Mouse (Mus musculus) inflammation-experienced regulatory T-cells, adult 6 months (primary cell): ENCODE results near the gene Gm20219. TPM values are rescaled to one million over a fixed set of nuclear protein-coding genes. Genes with fewer than 3 reads are reported as not detected.
A peak's percentile ranks its signal among the peaks of the same experiment; 100 is the strongest.

Experiments
- ATAC-seq: one replicate; pipeline ENCODE4 v1.8.0; 2017
- polyA plus RNA-seq, 3 experiments: library from polyadenylated mRNA; unstranded; fragments of 100-300 nt; shearing (Covaris generic); gene quantifications; one replicate each; pipeline ENCODE4 v1.2.1; 2017

Gm20219 gene
- polyA plus RNA-seq = 1 to 10 TPM in 2 of 3 experiments, under 1 TPM in 1; 0.67 to 4.4 (median 3.5) TPM

DNA sequence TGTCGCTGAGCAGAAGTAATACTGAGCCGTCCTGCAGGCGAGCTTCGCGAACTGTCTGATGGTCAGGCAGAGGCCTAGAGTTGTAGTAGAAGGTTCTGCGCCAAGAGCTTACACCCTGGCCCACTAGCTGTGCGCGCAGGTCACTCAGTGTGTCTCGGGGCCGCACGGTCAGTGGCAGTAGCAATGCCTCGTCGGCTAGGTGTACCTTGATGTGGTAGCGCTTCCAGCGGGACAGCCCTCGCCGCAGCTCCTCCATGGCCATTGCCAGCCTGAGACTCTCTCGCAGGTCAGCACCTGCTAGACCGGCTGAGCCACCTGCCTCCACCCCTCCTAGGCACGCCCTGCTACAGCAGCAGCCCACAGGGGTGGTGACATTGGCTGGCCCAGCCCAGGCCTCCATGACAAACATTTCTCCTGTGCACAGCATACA is at the start of gene Gm20219:
TSS of gene Gm20219 (minus strand) at position 266 of the 430 bp plus-strand sequence.
- no peak for ATAC-seq

DNA sequence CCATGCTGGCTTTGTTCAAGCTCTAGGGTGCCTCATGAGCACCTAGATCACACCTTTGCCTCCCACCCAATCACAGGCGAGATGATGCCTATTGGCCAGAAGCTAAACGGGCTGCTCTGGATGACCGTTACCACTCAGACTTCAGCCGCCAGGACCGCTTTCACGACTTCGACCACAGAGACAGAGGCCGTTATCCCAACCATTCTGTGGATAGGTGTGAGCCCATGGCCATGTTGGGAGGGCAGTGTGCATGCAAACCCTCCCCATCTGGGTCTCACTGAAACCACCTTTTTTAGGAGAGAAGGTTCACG is 49.8 kb upstream of the Gm20219 start:
- no peak for ATAC-seq

DNA sequence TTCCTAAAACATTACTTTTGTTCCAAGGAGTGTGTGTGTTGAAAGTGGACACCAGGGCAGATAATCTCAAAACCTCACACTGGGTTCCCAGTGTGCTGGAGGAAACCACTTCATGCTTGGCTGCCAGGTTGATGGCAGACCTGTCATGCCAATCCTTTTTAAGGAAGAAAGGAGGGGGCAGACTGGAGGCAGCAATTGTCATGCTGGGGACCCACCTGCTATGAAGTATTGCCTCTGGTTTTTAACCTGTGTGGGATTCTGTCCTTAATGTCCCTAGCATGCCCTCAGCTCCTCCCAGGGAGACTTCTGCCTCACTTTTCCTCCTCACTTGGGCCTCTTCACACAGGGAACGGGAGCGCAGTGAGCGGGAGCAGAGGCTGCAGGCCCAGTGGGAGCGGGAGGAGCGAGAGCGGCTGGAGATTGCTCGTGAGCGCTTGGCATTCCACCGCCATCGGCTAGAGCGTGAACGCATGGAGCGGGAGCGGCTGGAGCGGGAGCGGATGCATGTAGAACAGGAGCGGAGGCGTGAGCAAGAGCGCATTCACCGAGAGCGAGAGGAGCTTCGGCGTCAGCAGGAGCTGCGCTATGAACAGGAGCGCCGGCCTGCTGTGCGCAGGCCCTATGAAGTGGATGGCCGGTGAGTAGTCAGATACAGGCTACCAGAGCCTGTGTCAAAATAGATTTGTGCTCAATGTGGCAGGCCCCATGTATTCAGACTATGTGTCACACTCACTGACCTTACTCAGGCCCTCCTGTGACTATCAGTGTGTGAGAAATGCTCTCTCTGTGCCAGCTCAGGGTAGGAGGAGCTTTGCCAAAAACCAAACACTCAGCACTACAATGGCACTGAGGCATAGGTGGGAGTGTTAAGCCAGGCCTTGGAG is 49.2 kb upstream of the Gm20219 start:
- ATAC-seq = no peak

DNA sequence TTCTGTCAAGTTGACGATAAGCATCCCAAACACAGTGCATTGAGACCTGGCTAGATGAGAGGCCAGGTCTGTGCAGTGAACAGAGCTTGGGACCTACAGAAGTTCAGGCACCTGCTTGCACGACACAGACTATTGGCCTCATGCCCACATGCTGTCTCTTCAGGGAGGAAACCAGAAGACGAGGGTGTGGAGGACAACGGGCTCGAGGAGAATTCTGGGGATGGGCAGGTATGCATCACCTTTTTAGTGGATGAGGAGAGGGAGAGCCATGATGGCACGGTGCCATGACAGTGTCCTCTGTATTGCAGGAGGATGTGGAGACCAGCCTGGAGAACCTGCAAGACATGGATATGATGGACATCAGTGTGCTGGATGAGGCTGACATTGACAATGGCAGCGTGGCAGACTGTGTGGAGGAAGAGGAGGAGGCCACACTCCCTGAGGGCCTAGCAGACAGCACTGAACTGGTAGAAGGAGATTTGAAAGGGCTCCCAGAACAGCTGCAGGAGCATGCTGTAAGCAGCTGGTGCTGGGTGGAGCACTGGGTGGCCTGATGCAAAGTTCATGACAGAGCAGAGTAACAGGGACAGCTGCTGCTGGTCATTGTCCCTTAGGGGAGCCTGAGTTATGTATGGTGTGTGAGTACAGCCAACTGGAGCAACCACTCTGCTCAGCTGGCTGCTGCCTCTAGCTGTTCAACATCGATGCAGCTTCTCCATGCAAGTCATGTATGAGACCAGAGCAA is 39.5 kb upstream of the Gm20219 start:
- ATAC-seq = no peak

DNA sequence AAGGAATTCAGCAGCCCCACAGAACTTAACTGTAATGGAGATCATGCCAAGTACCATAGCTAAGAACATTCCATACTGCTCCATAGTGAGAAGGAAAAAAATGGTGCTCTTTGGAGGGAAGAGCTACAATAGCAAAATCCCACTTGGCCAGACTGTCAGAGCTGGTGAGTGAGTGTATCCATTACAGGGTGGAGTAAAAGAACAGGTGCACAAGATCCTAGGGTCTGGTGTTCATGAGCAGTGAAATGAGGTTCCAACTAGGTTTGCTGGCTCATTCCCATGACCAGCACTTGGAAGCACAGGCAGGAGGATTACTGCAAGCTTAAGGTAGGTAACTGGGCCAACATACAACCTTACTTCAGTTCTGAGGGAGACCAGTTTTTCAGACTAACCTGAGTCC is 38.4 kb upstream of the Gm20219 start:
- ATAC-seq = no peak

DNA sequence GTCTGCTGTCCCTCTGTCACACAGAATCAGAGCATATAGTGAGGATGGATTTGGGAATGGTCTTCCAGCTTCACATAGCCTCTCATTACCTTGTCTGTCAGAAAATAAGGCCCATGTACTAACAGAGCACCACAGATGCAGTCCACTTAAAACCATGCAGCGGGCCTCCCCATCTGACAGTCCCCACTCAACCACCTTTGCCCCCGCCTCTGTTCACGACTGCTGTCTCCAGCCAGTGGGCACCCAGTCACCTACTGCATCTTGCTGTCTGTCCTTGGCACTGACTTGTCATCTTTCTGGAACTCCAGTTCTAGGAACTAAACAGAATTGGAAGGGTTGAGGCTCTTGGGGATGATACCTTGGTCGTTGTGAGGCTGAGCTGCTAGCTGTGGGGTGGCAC is 34.7 kb upstream of the Gm20219 start:
- no peak for ATAC-seq

DNA sequence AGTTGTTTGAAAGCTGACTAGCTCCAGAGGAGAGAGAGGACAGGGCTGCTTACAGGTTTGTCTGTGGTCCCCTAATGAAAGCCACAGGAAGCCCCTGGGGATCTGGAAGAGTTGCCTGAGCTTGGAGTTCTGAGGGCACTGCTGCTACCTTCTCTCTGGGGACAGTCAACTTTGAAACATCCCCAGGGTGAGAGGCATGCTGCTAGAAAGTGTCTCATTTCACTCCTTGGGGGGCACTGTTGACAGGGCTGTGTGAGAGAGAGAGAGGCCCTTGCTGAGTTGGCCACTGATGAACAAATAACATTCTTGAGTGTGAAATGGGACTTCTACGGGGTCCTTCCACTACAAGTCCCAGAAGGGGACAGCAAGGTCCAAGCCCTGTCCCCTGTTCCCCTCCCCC is 33.6 kb upstream of the Gm20219 start:
- no peak for ATAC-seq

DNA sequence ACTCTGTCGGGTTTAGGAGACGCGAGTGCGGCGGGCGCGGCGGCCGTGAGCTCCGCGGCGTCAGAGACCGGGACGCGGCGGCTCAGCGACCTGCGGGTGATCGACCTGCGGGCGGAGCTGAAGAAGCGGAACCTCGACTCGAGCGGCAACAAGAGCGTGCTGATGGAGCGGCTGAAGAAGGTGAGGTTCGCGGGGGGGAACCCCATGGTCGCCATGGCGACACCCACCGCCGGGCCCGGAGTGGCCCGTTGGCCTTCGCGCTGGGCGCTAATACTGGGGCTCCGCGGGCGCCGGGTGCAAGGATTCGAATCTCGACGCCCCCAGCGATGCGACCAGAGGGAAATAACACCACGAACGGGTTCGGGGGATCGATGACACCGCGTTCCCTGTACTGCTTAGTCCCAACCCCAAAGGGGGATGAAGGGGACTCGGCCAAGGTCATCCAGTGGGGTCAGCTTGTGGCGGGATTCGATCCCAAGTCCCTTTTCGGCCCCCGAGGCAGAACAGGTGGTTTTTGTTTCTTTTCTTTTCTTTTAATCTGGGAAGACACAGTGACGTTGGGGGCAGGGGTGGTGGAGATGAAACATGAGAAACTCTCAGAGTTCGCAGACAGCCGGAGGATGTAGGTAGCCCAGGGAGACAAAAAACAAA is 31.1 kb upstream of the Gm20219 start:
- ATAC-seq = peak; percentile 22

DNA sequence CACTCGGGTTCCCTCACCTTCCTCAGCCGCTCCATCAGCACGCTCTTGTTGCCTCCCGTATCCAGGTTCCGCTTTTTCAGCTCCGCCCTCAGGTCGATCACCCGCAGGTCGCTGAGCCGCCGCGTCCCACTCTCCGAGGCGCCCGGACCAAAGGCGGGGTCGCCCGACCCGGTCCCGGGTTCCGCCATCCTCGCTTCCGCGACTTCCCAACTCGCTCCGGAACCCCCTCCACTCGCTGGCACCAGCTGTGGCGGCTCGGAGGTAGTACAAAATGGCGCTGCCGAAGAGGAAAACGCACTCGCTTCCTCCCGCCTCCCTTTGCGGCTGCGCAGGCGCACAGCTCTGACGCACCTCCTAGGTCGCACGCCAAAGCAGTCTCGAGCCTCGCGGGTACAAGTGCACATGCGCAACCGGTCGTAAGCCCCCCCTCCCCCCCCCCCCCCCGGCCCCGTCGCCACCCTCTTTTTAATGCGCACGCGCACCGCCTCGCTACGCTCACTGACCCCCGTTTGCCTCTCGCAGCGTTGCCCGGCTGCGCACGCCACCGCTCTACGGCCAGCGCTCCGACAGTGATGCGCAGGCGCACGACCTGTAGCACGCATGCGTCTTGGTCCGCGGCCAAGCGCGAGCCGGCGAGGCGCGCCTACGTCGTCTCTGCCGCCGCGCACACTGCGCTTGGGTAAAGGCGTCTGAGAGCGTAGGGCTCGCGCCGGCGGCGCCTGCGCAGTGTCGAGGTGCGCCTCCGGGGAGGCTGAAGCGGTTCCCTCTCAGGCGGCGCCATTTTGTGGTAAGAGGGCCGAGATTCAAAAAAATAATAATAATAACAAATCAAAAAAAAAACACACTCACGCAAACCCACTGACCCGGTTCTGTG is 30.3 kb upstream of the Gm20219 start, which contains the start of the genes Safb2 and Safb:
TSS of gene Safb2 (minus strand) at position 329 of the 874 bp plus-strand sequence.
TSS of gene Safb (plus strand) at position 569 of the 874 bp plus-strand sequence.
- peak; percentile 79 for ATAC-seq

DNA sequence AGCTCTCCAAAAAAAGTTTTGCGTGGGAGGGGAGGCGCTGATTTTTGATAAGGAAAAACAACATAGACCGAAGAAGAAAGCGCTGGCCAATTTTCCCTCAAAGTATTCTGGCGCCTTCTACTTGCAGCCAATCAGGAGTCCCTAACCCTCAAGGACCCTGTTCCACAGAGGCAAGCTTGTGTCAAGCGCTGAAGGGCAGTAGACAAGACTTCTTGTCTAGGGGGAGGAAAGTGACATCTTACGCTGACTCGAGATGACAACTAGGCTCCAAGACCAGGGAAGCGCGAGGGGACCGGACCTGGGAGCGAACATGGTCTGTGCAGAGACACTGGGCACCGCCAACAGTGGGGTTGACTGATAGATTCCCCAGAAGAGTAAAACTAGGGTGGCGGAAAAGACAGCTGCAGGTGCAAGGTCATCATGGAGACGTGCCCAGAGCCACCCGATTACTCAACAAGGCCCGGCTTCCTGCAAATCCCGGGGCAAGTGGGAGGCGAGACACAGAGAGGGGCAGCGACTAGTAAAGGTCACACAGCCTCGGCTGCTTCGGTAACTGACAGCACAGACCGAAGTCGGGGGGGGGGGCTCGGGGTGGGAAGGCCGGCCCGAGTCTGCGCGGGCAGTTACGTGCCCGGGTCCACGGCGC is 29.5 kb upstream of the Gm20219 start:
- ATAC-seq = no peak

DNA sequence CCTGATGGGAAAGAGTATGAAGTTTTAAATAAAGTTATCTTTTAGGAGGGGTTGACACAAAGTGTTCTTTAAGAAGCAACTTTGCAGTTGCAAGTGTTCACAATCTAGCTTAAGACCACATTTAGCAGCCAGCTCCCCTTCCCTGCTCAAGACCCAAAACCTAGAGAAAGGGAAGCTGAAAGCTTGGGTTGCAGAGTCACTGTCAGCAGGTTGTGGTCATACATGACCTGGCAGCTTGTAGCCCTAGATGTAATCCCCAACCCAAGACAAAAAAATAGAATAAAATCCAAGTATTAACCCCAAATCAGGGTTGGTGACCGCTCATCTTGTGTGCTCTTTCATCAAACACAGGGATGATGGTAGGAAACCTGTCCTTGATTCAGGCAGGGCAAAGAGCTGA is 28.9 kb upstream of the Gm20219 start:
- no peak for ATAC-seq

DNA sequence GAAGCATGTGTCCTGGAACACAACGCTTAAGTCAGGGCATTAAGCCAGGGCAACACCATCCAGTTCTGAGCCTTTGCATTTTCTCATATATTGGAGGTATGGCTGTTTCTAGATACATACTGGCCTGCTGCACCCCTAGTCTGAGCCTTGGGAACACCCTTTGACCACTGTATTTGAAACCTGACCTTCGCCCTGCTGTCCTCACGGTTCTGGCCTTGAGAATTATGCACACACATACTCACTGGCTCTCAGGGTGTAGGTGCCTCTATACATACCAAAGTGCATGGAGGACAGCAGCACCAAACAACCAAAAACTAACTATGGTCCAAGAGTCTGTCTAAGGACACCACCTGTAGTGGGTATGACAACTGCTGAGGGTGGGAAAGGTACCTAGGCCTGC is 18.8 kb upstream of the Gm20219 start:
- no peak for ATAC-seq

DNA sequence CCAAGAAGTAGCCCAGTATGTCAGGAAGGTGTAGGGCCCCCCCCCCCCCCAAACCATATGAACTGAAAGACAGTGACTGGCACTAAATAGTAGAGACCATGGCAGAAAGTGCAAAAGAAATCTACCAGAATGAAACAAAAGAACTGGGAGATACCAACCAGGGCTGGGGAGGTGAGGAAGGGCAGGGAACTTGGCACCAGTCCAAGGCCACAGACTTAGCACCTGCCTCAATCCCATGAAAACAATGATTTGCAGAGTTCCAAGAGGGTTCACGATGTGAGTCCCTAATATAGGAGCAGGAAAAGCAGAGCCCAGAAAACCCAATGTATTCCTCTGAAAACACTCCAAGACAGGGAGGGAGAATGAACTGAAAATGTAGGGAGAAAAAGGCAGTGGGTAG is 18.0 kb upstream of the Gm20219 start:
- no peak for ATAC-seq

DNA sequence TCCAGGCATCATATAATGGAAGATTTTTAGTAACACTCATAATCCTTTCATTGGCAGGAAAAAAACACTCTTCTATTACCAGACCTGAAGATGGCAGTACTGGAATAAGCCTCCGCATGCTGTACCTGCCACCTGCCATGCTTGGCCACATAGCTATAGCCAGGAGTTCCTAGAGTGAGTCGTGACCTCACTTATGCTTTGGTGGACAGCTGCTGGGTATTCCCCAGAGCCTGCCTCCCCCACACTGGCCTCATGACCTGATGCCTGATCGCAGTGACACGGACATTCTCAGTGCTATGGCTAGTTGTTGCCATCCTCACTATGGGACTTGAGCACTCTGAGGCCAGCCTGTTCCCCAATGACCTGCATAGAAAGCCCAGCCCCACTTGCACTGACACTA is 16.1 kb upstream of the Gm20219 start:
- no peak for ATAC-seq

DNA sequence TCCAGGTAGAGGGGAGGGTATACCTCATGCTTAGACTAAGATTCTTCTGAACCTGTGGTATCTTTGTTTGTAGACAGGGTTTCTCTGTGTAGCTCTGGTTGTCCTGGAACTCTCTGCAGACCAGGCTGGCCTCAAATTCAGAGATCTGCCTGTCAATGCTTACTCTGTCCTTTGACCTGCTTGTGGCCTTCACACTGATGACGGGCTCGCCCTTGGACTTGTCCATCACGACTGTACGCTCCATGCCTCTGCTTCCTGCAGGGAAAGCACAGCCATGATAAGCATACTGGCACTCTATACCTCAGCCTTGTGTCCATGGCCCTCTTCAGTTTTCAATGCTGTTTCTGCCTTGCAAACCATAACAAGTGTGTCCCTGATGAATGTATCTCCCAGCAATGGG is 13.2 kb upstream of the Gm20219 start:
- no peak for ATAC-seq

DNA sequence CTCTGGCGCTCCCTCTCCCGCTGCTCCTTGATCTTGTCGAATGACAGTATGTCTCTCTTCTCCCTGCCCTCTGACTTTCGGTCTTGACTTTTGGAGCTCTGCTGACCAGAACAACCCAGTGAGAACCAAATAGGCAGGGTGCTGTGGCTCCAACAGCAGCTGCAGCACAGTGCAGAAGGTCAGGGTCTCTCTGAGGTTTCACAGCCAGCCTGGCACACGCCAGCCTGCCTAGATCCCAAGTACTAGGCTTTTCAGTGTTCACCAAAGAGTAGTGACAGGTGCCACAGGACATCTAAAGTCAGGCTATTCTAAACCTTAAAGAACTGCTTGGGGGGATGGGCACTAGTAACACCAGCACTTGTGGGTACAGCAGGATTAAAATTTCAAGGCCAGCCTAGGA is 12.7 kb upstream of the Gm20219 start:
- ATAC-seq = no peak

DNA sequence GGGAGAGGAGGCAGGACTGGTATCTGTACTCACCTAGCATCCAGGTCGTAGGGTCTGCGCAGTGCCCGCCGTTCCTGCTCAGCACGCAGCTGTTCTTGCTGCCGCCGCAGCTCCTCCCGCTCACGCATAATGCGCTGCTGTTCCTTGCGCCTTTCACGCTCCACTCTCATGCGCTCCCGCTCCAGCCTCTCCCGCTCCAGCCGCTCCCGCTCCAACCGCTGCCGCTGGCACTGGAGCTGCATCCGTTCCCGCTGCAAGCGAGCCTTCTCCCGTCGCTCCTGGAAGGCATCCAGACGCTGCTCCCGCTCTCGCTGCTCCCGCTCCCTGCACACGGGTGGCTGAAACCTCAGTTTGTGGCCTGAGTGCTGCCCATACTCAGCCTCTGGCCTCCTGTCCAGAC is 12.1 kb upstream of the Gm20219 start:
- no peak for ATAC-seq

DNA sequence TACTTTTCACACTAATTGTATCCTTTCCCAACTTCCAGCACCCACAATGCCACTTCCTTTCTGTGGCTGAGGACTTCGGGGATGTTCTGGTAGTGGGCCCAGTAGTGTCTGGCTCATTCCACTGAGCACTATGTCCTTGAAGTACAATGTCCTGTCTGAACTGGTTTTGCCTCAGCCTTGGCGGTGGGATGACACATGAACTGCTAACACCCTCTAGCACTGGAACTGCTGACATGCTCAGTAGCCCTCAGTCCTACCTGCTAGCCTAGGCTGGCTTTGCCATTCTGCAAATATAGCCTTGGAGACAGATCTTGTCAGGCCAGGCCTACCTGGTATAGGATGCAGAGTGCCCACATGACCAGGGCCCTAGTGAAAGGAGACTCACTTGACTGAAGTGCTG is 7.7 kb upstream of the Gm20219 start:
- no peak for ATAC-seq

DNA sequence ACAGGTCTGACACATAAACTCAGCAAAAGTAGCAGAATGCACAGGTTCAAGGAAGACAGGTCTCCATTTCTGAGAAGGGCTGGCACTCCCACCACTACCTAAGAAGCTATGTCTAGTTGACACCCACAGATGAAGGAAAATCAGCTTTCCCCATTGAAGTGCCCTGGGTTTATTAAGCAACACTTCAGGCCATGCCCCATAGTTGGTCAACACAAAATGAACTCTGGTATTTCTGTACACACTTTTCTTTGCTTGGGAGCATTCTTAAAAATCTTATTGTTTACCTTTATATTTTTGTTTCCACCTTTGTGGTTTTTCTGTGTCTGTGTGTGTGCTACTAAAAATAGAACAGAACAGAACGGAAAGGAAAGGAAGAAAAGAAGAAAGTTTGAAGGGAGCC is 5.9 kb upstream of the Gm20219 start:
- no peak for ATAC-seq

DNA sequence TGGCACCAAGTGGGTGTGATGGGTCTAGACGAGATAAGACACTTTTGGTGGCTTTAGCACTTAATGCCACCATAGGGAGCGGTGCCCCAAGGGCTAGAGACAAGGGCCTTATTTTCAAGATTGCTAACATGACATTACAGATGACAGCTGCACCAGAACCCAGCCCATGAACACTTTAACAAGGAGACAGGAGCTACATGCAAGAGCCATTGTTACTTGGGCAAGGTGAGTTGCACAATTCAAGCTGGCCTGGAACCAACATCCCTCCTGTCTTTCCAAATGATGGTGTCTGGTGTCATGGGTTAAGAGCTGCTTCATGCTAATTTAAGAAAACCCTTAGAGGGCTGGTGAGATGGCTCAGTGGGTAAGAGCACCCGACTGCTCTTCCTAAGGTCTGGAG is 5.2 kb upstream of the Gm20219 start:
- ATAC-seq = no peak

DNA sequence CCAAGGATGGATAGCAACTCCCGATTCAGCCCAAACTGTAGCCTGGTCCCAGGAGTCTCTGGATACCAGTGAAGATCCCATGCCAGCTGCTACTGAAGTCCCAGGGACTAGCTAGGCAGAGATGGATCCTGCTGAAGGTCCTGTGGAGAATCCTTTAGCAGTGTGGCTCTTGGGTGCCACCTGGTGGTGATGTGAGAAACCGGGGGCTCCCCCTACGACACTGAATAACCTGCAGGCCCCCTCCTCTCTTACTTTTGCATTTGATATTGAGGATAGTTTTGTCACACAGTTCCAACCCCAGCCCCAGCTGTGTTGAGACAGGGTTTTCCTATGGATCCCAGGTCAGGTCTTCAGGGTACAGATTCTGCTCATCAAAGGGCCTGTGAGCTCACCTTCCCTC is 4.3 kb upstream of the Gm20219 start:
- peak; percentile 65 for ATAC-seq
